Mouse (Mus musculus) forebrain, embryonic 11.5 days (tissue): ENCODE data around the gene Zfp217. TPM values are rescaled to one million over a fixed set of nuclear protein-coding genes. Genes with fewer than 3 reads are reported as not detected.

Experiments used
- ATAC-seq: fragments of 200-750 bp; cut with Nextera tagmentation; replicated peaks from 2 replicates; pipeline ENCODE4 v1.8.0; 2017; ENCODE audit warnings: moderate TSS enrichment; ENCODE audit not compliant: low FRiP score
- DNase-seq: peaks from one replicate; pipeline ENCODE4 v3.0.0-alpha.2; 2017; ENCODE audit warnings: low spot score
- H3K27ac ChIP-seq: fragments of 300-500 bp; sonication (generic); 2 replicates; pipeline ENCODE4 v1.5.1; 2014; ENCODE audit warnings: low read depth, low read length
- H3K27me3 ChIP-seq: fragments of 300-500 bp; sonication (generic); 2 replicates; pipeline ENCODE4 v1.6.1; 2014; ENCODE audit warnings: mild to moderate bottlenecking, low read length, mixed read lengths; ENCODE audit not compliant: control insufficient read depth, insufficient read depth
- H3K36me3 ChIP-seq: fragments of 300-500 bp; sonication (generic); 2 replicates; pipeline ENCODE4 v1.6.1; 2014; ENCODE audit warnings: mild to moderate bottlenecking, low read length, moderate library complexity, mixed read lengths; ENCODE audit not compliant: control insufficient read depth, insufficient read depth
- H3K4me1 ChIP-seq: fragments of 300-500 bp; sonication (generic); replicated peaks from 2 replicates; pipeline ENCODE4 v1.6.1; 2014; ENCODE audit warnings: low read length, mixed read lengths; ENCODE audit not compliant: control insufficient read depth, insufficient read depth
- H3K4me2 ChIP-seq: fragments of 300-500 bp; sonication (generic); 2 replicates; pipeline ENCODE4 v1.6.1; 2014; ENCODE audit warnings: low read depth, mild to moderate bottlenecking, low read length, moderate library complexity, mixed read lengths; ENCODE audit not compliant: severe bottlenecking
- H3K4me3 ChIP-seq: fragments of 300-500 bp; sonication (generic); 2 replicates; pipeline ENCODE4 v1.5.1; 2014; ENCODE audit warnings: low read depth, low read length
- H3K9ac ChIP-seq: fragments of 300-500 bp; sonication (generic); 2 replicates; pipeline ENCODE4 v1.6.1; 2014; ENCODE audit warnings: low read length
- H3K9me3 ChIP-seq: fragments of 300-500 bp; sonication (generic); 2 replicates; pipeline ENCODE4 v1.6.1; 2016; ENCODE audit warnings: low read length, mixed read lengths; ENCODE audit not compliant: control insufficient read depth
- WGBS: fragments of 180-500 bp; shearing (Covaris S2); extraction: QIAGEN DNeasy Blood & Tissue Kit; methylation state at CpG from one replicate; pipeline ENCODE4 v1.1.7; 2014; 5-methylcytosine and 5-hydroxymethylcytosine counted together
- polyA plus RNA-seq: library from polyadenylated mRNA; unstranded; fragments of >200 nt; fragmentation: Nextera tagmentation; extraction: Ambion mirVana; gene quantifications from 2 replicates; pipeline ENCODE4 v1.2.1, GENCODE M21; 2014

Zfp217 gene
- polyA plus RNA-seq, 1 experiment from 2014 or later = 3.8 TPM

DNA sequence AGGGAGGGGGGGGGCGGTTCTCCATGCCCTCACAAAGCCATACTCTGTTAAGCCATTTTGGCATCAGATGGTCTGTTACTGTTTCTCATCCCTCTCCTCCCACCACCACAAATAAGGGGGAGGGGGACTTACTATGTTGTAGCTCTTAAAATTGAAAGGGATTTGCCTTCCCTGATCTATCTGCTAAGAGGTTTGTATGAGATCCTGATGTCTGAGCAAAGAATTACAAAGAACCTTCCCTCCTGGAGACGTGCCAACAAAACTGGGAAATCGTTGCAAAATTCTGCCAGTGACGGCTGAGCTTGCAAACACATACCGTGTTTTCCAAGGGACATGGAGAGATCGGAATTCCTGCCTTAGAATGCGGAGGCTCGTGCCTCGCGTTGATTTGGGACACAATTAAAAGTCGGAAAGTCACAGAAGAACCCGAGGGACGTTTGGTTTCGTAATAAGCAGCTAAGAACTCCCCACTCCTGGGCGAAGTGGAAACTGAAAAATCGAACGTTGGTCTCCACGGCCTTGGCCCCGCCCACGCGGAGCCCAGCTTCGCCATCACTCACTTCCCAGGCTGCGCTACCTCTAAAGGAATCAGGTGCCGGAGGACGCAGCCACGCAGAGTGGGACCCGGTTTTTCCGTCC, 14.7 kb downstream of the Zfp217 start:
- Histone ChIP-seq H3K9ac (peak overlapping the region; percentile 61), H3K36me3 (no peaks in the 10 kb centered on the region), H3K9me3 (no peaks in the 10 kb centered on the region), H3K27me3 (no peaks in the 10 kb centered on the region), H3K4me2 (peak overlapping the region; percentile 59), H3K4me3 (peak overlapping the region; percentile 36), H3K4me1 (peaks cover 17% of the 10 kb centered on the region), H3K27ac (peak overlapping the region; percentile 9; the same call in 1 of the 2 replicates)
- DNase-seq (peak; percentile 76), ATAC-seq (no peak)
- under 1% methylated on average over 28 of the region's 28 CpGs for WGBS

DNA sequence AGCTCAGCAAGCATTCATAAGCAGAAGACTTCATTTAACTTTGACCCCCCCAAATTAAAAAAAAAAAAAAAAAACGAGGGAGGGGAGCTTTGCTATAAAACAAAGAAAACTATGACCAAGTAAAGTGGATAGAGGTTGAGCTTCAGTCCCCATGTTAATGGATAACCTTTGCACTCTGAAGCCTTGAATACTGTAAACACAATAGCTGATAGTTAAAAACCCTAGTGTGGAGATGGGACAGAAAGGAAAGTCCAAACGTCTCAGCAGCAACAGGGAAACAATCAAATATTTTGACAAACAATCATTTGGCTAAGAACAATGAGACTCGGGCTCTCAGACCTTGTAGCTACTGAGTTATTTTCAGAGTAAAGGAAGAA, 15.2 kb downstream of the Zfp217 start:
- H3K36me3 ChIP-seq = no peaks in the 10 kb centered on the region
- H3K4me2 ChIP-seq = peak overlapping the region; percentile 59
- 0% methylated on average over 3 of the region's 3 CpGs for WGBS
- no peaks in the 10 kb centered on the region for H3K27me3 ChIP-seq
- DNase-seq (no peak), ATAC-seq (no peak)
- peak overlapping the region; percentile 36 for H3K4me3 ChIP-seq
- peak overlapping the region; percentile 61 for H3K9ac ChIP-seq
- H3K9me3 ChIP-seq = no peaks in the 10 kb centered on the region
- H3K4me1 ChIP-seq = peaks cover 22% of the 10 kb centered on the region
- H3K27ac ChIP-seq = peak overlapping the region; percentile 9; the same call in 1 of the 2 replicates

DNA sequence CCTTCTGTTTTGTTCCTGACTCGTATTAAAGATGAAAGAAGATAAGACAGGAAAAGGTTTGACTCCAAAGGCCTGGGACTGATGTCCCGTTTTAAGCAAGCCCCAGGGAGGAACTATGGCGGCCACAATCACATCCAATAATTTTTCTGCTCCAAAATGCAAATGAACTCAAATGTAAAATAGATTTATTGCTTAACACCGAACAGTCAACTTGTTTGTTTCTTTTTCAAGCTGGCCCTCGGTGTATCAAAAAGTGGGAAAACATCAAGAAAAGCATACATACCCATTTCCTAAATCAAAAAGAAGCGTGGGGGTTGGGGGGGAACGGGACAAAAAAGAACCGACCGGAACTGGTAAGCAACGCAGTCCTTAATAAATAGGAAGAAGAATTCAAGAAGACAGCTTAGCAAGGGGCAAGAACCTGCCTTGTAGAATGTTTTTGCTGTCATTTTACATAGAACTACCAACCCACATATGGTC, 15.9 kb downstream of the Zfp217 start:
- DNase-seq (no peak), ATAC-seq (no peak)
- H3K4me1 ChIP-seq = peaks cover 26% of the 10 kb centered on the region
- no peaks in the 10 kb centered on the region for H3K9me3 ChIP-seq
- WGBS = 5% methylated on average over 10 of the region's 10 CpGs
- H3K36me3 ChIP-seq = no peaks in the 10 kb centered on the region
- peak overlapping the region; percentile 52 for H3K4me2 ChIP-seq
- peak overlapping the region; percentile 89; the same call in 1 of the 2 replicates for H3K4me3 ChIP-seq
- peak overlapping the region; percentile 51; the same call in 1 of the 2 replicates for H3K27ac ChIP-seq
- peak overlapping the region; percentile 33; the same call in 1 of the 2 replicates for H3K9ac ChIP-seq
- no peaks in the 10 kb centered on the region for H3K27me3 ChIP-seq

- peak overlapping the region; percentile 54 for H3K4me2 ChIP-seq
- H3K9me3 ChIP-seq = no peaks in the 10 kb centered on the region
- peak; percentile 89 for ATAC-seq
- H3K4me1 ChIP-seq = peaks cover 26% of the 10 kb centered on the region
- H3K36me3 ChIP-seq = no peaks in the 10 kb centered on the region
- H3K4me3 ChIP-seq = peak overlapping the region; percentile 89
- 1% methylated on average over 72 of the region's 122 CpGs for WGBS
- peak overlapping the region; percentile 88 for H3K27ac ChIP-seq
- H3K9ac ChIP-seq = peak overlapping the region; percentile 95
- H3K27me3 ChIP-seq = no peaks in the 10 kb centered on the region
- peak; percentile 98 for DNase-seq
Observed at GRCm38 (mm10) chr2:170130780-170131645, 16.9 kb downstream of the Zfp217 start.

GRCm38 (mm10) chr2:170129923-170130779, 17.8 kb downstream of the Zfp217 start:
- peak; percentile 55 for ATAC-seq
- Histone ChIP-seq H3K4me3 (peak overlapping the region; percentile 89), H3K9me3 (no peaks in the 10 kb centered on the region), H3K27me3 (no peaks in the 10 kb centered on the region), H3K4me2 (peak overlapping the region; percentile 54), H3K4me1 (peaks cover 26% of the 10 kb centered on the region), H3K9ac (peak overlapping the region; percentile 95), H3K27ac (peak overlapping the region; percentile 88), H3K36me3 (no peaks in the 10 kb centered on the region)
- DNase-seq = peak; percentile 75
- under 1% methylated on average over 45 of the region's 48 CpGs for WGBS

GRCm38 (mm10) chr2:170129248-170129922, 18.5 kb downstream of the Zfp217 start:
- DNase-seq (no peak), ATAC-seq (no peak)
- H3K27ac ChIP-seq = peak overlapping the region; percentile 88
- peak overlapping the region; percentile 54 for H3K4me2 ChIP-seq
- H3K4me1 ChIP-seq = peaks cover 26% of the 10 kb centered on the region
- peak overlapping the region; percentile 89 for H3K4me3 ChIP-seq
- no peaks in the 10 kb centered on the region for H3K27me3 ChIP-seq
- H3K36me3 ChIP-seq = no peaks in the 10 kb centered on the region
- H3K9ac ChIP-seq = peak overlapping the region; percentile 95
- 5% methylated on average over 5 of the region's 5 CpGs for WGBS
- H3K9me3 ChIP-seq = no peaks in the 10 kb centered on the region

DNA sequence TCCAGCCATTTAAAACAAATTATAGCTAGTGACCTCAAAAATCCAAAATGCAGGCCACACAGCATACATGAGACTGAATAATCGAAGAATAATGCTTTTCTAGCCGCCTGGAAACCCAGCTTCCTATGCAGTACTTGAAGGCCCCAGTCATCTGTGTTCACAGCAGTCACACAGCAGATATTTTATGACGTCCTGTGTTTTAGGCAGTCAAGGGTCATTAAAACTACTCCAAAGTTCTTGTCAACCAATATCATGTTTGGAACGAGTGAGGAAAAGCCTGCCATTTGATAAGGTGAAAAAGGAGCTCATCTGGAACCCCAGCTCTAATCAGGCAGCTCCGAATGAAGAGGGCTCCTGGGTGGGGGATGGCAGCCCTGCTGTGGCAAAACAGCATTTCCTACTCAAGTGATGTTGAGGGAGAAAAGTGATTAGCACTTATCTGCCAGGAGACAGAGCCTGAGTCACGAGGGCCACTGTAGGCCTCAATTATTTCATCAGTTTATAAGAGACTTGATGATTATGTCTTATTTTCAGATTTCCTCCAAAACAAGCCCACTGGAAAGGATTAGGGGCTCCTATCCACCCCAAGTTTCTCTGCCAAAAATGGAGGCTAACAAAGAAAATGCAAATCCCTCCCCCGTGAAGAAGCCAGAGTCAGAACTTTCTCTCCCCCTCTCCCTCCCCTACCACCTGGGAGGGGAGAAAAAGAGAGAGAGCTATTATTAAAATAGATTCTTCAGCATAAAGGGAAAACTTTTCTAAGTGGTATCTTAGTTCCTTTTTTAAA, 19.2 kb downstream of the Zfp217 start:
- Histone ChIP-seq H3K9ac (peak overlapping the region; percentile 23; the same call in 1 of the 2 replicates), H3K36me3 (no peaks in the 10 kb centered on the region), H3K4me3 (peak overlapping the region; percentile 89; the same call in 1 of the 2 replicates), H3K27me3 (no peaks in the 10 kb centered on the region), H3K9me3 (no peaks in the 10 kb centered on the region), H3K27ac (peak overlapping the region; percentile 58), H3K4me1 (peaks cover 24% of the 10 kb centered on the region), H3K4me2 (peak overlapping the region; percentile 54)
- ATAC-seq = no peak
- WGBS = 16% methylated on average over 7 of the region's 7 CpGs
- DNase-seq = no peak
